Comparison of ENCODE assay signal across 18 mouse cellular contexts in genomic region chr19:4152445-4153231, GRCm38 (mm10). TPM values are rescaled to one million over a fixed set of nuclear protein-coding genes. Genes with fewer than 3 reads are reported as not detected.
A peak's percentile ranks its signal among the peaks of the same experiment; 100 is the strongest.
DNase-seq lines count a peak whose midpoint lies in the region; ATAC-seq and TF ChIP-seq lines count a peak whose summit lies in the region.
"Had no signal": no experiment of that assay in that cellular context is flagged by ENCODE, and none has a peak within 500 bp of the region (broad histone marks: within the 10 kb centered on the region; RNA-seq: fewer than 3 reads in every experiment).

No protein-coding gene starts in this region.

- H3K4me1 ChIP-seq in heart, embryonic 13.5 days = peaks cover 41% of the 10 kb centered on the region
- H3K4me1 ChIP-seq in CH12.LX (ENCODE audit: control insufficient read depth in 1 of 2, insufficient read depth in 2 of 2) = peaks cover 37 to 69% of the 10 kb centered on the region in 2 experiments

- peaks cover 35% of the 10 kb centered on the region for H3K79me2 ChIP-seq in CH12.LX (replicated peaks; ENCODE audit: control insufficient read depth, extremely low read depth, insufficient read depth, poor library complexity, severe bottlenecking)

- H3K27ac ChIP-seq in heart, embryonic 13.5 days (replicated peaks) = no peak overlapping the region; the same call in 1 of the 2 replicates
- H3K27ac ChIP-seq in left cerebral cortex, adult 2 months = peak overlapping the region; percentile 26; the same call in 1 of the 2 replicates
- H3K27ac ChIP-seq in CH12.LX (ENCODE audit: insufficient read depth, low read depth) = peak overlapping the region; percentile 14; the same call in 1 of the 2 replicates
- H3K27ac ChIP-seq: forebrain, embryonic 15.5 days; kidney, postnatal 0 days had no signal

- TF ChIP-seq RAD21 in CH12.LX (IDR thresholded peaks at IDR 0.05; ENCODE audit: low read depth, low read length) = no peak

- in situ Hi-C loops in CH12.LX (cut with MboI; ENCODE audit: low pct_ligation_motif_present, low pct_unique_long_range_greater_than_20kb, low sequenced_read_pairs) = no loop called here

- DNase-seq in cerebellum, adult 9-10 months = peak; percentile 52
- DNase-seq in cerebellum, adult 11 months = no peak
- no peak for DNase-seq in heart, adult 9 months (ENCODE audit: low spot score in 2 of 2)
- no peak for DNase-seq in left cerebral cortex, adult 2 months (ENCODE audit: extremely low spot score in 1 of 2, low spot score in 2 of 2)
- no peak for DNase-seq in left cerebral cortex, adult 18-20 months (ENCODE audit: low spot score in 2 of 2)
- DNase-seq in CH12.LX (ENCODE audit: extremely low read depth) = no peak
- no peak for DNase-seq in thymus, postnatal 36 days
- DNase-seq: liver; lung, adult 2 months; lung, postnatal 36 days had no signal

- dilution Hi-C loops in CH12.LX (cut with MboI; ENCODE audit: extremely low pct_ligation_motif_present, extremely low pct_unique_long_range_greater_than_20kb, low sequenced_read_pairs) = no loop called here

- no peak overlapping the region for H3K4me2 ChIP-seq in heart, embryonic 13.5 days
- no peak overlapping the region for H3K4me2 ChIP-seq in CH12.LX (ENCODE audit: insufficient read depth, low read depth, poor library complexity, severe bottlenecking)
- H3K4me2 ChIP-seq: forebrain, embryonic 15.5 days; midbrain, embryonic 11.5 days had no signal

- H3K9ac ChIP-seq in heart, embryonic 13.5 days = 0 out of 2 replicates have a peak overlapping the region, but pooled peaks have one; percentile 16
- no peak overlapping the region for H3K9ac ChIP-seq in CH12.LX (ENCODE audit: insufficient read depth, low read depth)
- H3K9ac ChIP-seq: forebrain, embryonic 15.5 days had no signal

- ATAC-seq in heart, embryonic 13.5 days (ENCODE audit: extremely low read depth, insufficient number of reproducible peaks, low FRiP score, low TSS enrichment) = no peak
- ATAC-seq: forebrain, embryonic 15.5 days; intestine, postnatal 0 days had no signal

- no peak overlapping the region for H3K4me3 ChIP-seq in heart, embryonic 13.5 days
- no peak overlapping the region for H3K4me3 ChIP-seq in left cerebral cortex, adult 2 months
- no peak overlapping the region for H3K4me3 ChIP-seq in CH12.LX (replicated peaks in 1 of 3; ENCODE audit: low read depth in 2 of 3, low read length in 2 of 3, poor library complexity in 1 of 3)
- H3K4me3 ChIP-seq: forebrain, embryonic 15.5 days; hindbrain, embryonic 10.5 days had no signal

- peaks cover 65% of the 10 kb centered on the region for H3K36me3 ChIP-seq in heart, embryonic 13.5 days
- H3K36me3 ChIP-seq in CH12.LX (replicated peaks in 1 of 2; ENCODE audit: control insufficient read depth in 1 of 2, insufficient read depth in 1 of 2, low read length in 1 of 2) = peaks cover 46 to 66% of the 10 kb centered on the region in 2 experiments

- no peak for TF ChIP-seq EP300 in CH12.LX (IDR thresholded peaks at IDR 0.05; ENCODE audit: low read length)

- 84% methylated on average over 8 of the region's 8 CpGs for WGBS in heart, embryonic 13.5 days

- intact Hi-C loops in left cerebral cortex, adult 2 months (cut with DNase I) = no loop called here

- no peaks in the 10 kb centered on the region for H3K9me3 ChIP-seq in heart, embryonic 13.5 days
- no peaks in the 10 kb centered on the region for H3K9me3 ChIP-seq in CH12.LX (replicated peaks; ENCODE audit: low read length)
- H3K9me3 ChIP-seq: forebrain, embryonic 15.5 days; hindbrain, embryonic 10.5 days had no signal

- TF ChIP-seq CTCF in left cerebral cortex, adult 2 months (IDR thresholded peaks at IDR 0.05) = no peak
- TF ChIP-seq CTCF in CH12.LX (conservative IDR thresholded peaks at IDR 0.05 in 1 of 2, IDR thresholded peaks at IDR 0.05 in 1 of 2; ENCODE audit: low read depth in 2 of 2, low read length in 2 of 2) = no peak

- no peaks in the 10 kb centered on the region for H3K27me3 ChIP-seq in heart, embryonic 13.5 days (replicated peaks)
- no peaks in the 10 kb centered on the region for H3K27me3 ChIP-seq in CH12.LX (replicated peaks)
- H3K27me3 ChIP-seq: forebrain, embryonic 15.5 days had no signal

- TF ChIP-seq POLR2A in CH12.LX (IDR thresholded peaks at IDR 0.05; ENCODE audit: low read depth, low read length) = no peak

TF ChIP-seq in CH12.LX, 34 proteins besides CTCF, POLR2A, EP300 and RAD21:
- TF ChIP-seq UBTF (IDR thresholded peaks at IDR 0.05; ENCODE audit: low read depth, low read length) (no peak), SMC3 (IDR thresholded peaks at IDR 0.05; ENCODE audit: low read depth, low read length) (no peak), NRF1 (IDR thresholded peaks at IDR 0.05; ENCODE audit: low read depth, low read length) (no peak), TCF12 (IDR thresholded peaks at IDR 0.05; ENCODE audit: low read depth, low read length) (no peak), NELFE (IDR thresholded peaks at IDR 0.05; ENCODE audit: low read depth, low read length) (no peak), TBP (conservative IDR thresholded peaks at IDR 0.05; ENCODE audit: low read depth, low read length) (no peak), USF2 (conservative IDR thresholded peaks at IDR 0.05; ENCODE audit: low read depth, low read length) (no peak), ZKSCAN1 (IDR thresholded peaks at IDR 0.05; ENCODE audit: borderline replicate concordance, low read depth, low read length) (no peak), JUN (IDR thresholded peaks at IDR 0.05; ENCODE audit: insufficient read depth, low read depth, low read length) (no peak), GABPA (IDR thresholded peaks at IDR 0.05; ENCODE audit: insufficient replicate concordance, low read depth, low read length) (no peak), ZMIZ1 (IDR thresholded peaks at IDR 0.05; ENCODE audit: low read depth, low read length) (no peak), MYC (IDR thresholded peaks at IDR 0.05; ENCODE audit: low read depth, low read length) (no peak), MXI1 (IDR thresholded peaks at IDR 0.05; ENCODE audit: low read depth, low read length) (no peak), KAT2A (IDR thresholded peaks at IDR 0.05; ENCODE audit: insufficient replicate concordance, low read length) (no peak)
TF ChIP-seq in CH12.LX: peak in this region for 0.

RNA-seq across cellular contexts. Expression of gene Ptprcap, which starts 0.8 kb away (rescaled TPM):
- polyA plus RNA-seq in heart, embryonic 13.5 days (2015; fragmentation: Nextera tagmentation; extraction: Ambion mirVana) = 1.2 and 1.4 TPM in 2 replicates
- 1 to 10 TPM; 1.2 to 1.7 TPM for total RNA-seq in left cerebral cortex, adult 2 months (2021)
- 1 to 10 TPM; 1.3 to 2.3 TPM for total RNA-seq in left cerebral cortex, adult 18-20 months (2021)
- total RNA-seq in CH12.LX (2012; rRNA removed) = 438 and 452 TPM in 2 replicates
- total RNA-seq in CH12.LX (2014; rRNA removed) = 380 and 447 TPM in 2 replicates
- polyA plus RNA-seq in CH12.LX (2012; ENCODE audit: insufficient read length, low read depth) = 296 and 343 TPM in 2 replicates

RNA-seq across cellular contexts. Expression of gene Coro1b, which starts 4.2 kb away (rescaled TPM):
- polyA plus RNA-seq in heart, embryonic 13.5 days (2015; fragmentation: Nextera tagmentation; extraction: Ambion mirVana) = 107 and 122 TPM in 2 replicates
- 10 to 100 TPM; 72.6 to 82.2 TPM for total RNA-seq in left cerebral cortex, adult 2 months (2021)
- total RNA-seq in left cerebral cortex, adult 18-20 months (2021) = 10 to 100 TPM; 77.9 to 81.3 TPM
- total RNA-seq in CH12.LX (2012; rRNA removed) = 172 and 194 TPM in 2 replicates
- total RNA-seq in CH12.LX (2014; rRNA removed) = 154 and 179 TPM in 2 replicates
- polyA plus RNA-seq in CH12.LX (2012; ENCODE audit: insufficient read length, low read depth) = 265 and 293 TPM in 2 replicates

RNA-seq across cellular contexts. Expression of gene Cabp4, which starts 8.8 kb away (rescaled TPM):
- not detected in 2 replicates for polyA plus RNA-seq in heart, embryonic 13.5 days (2015; fragmentation: Nextera tagmentation; extraction: Ambion mirVana)
- under 1 TPM in 1 of 2 experiments, not detected in 1; 0.26 TPM for total RNA-seq in left cerebral cortex, adult 2 months (2021)
- under 1 TPM; 0.26 to 0.63 TPM for total RNA-seq in left cerebral cortex, adult 18-20 months (2021)
- total RNA-seq in CH12.LX (2012; rRNA removed) (2.8 and 3.3 TPM in 2 replicates), CH12.LX (2014; rRNA removed) (6.4 and 6.9 TPM in 2 replicates)
- 11.8 and 14.7 TPM in 2 replicates for polyA plus RNA-seq in CH12.LX (2012; ENCODE audit: insufficient read length, low read depth)
- total RNA-seq: gastrocnemius, postnatal 4 days had no signal
- polyA plus RNA-seq: lung, adult 2 months; midbrain, embryonic 11.5 days had no signal

RNA-seq across cellular contexts. Expression of gene Rps6kb2, which starts 10.5 kb away (rescaled TPM):
- 46.0 and 47.1 TPM in 2 replicates for polyA plus RNA-seq in heart, embryonic 13.5 days (2015; fragmentation: Nextera tagmentation; extraction: Ambion mirVana)
- total RNA-seq in left cerebral cortex, adult 2 months (2021) = 10 to 100 TPM; 34.0 to 46.8 TPM
- 10 to 100 TPM; 32.5 to 34.5 TPM for total RNA-seq in left cerebral cortex, adult 18-20 months (2021)
- 20.7 and 25.3 TPM in 2 replicates for total RNA-seq in CH12.LX (2012; rRNA removed)
- total RNA-seq in CH12.LX (2014; rRNA removed) = 9.7 and 12.0 TPM in 2 replicates
- polyA plus RNA-seq in CH12.LX (2012; ENCODE audit: insufficient read length, low read depth) = 26.6 and 27.2 TPM in 2 replicates

RNA-seq across cellular contexts. Expression of gene Gpr152, which starts 13.1 kb away (rescaled TPM):
- polyA plus RNA-seq in heart, embryonic 13.5 days (2015; fragmentation: Nextera tagmentation; extraction: Ambion mirVana) = not detected in 2 replicates
- total RNA-seq in left cerebral cortex, adult 2 months (2021) = not detected
- under 1 TPM; 0.12 TPM for total RNA-seq in left cerebral cortex, adult 18-20 months (2021)
- total RNA-seq in CH12.LX (2012; rRNA removed) (0.17 and 0.25 TPM in 2 replicates), CH12.LX (2014; rRNA removed) (0.05 TPM in 1 of 2 replicates, not detected in the other)
- 0.71 and 0.82 TPM in 2 replicates for polyA plus RNA-seq in CH12.LX (2012; ENCODE audit: insufficient read length, low read depth)
- total RNA-seq: adrenal gland, postnatal 10 days; gastrocnemius, postnatal 4 days had no signal
- polyA plus RNA-seq: forebrain, embryonic 15.5 days; hindbrain, embryonic 10.5 days; intestine, postnatal 0 days; midbrain, embryonic 11.5 days had no signal

Comparison
In these comparisons a context has a peak if more than half of its experiments do, and no peak if none do; other contexts are left out.
1. RNA of gene Ptprcap, which starts 0.8 kb away (total RNA-seq): 380 to 452 TPM in CH12.LX; 1.3 to 2.3 TPM in left cerebral cortex, adult 18-20 months and 1.2 to 1.7 TPM in left cerebral cortex, adult 2 months; every median in the first group is over 100 times any median in the second.